Mouse (Mus musculus): ENCODE results near the gene Kcnj12. TPM values are rescaled to one million over a fixed set of nuclear protein-coding genes. Genes with fewer than 3 reads are reported as not detected.

The Kcnj12 gene
- polyA plus RNA-seq, 1 experiment from 2014 or later, result 2.9 TPM

DNA sequence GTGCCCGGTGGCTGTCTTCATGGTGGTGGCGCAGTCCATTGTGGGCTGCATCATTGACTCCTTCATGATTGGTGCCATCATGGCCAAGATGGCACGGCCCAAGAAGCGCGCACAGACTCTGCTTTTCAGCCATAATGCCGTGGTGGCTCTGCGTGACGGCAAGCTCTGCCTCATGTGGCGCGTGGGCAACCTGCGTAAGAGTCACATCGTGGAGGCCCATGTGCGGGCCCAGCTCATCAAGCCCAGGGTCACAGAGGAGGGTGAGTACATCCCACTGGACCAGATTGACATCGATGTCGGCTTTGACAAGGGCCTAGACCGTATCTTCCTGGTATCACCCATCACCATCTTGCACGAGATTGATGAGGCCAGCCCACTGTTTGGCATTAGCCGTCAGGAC is 47.3 kb downstream of the Kcnj12 start:
- Histone ChIP-seq H3K4me3 (no peak overlapping the region), H3K27ac (no peak overlapping the region), H3K4me1 (replicated peaks) (peaks cover 22% of the 10 kb centered on the region), H3K9me3 (no peaks in the 10 kb centered on the region), H3K36me3 (no peaks in the 10 kb centered on the region), H3K27me3 (ENCODE audit: insufficient read depth, poor library complexity, severe bottlenecking) (no peaks in the 10 kb centered on the region)
- 97% methylated on average over 18 of the region's 18 CpGs for WGBS
- no peak for DNase-seq (ENCODE audit: low spot score)

DNA sequence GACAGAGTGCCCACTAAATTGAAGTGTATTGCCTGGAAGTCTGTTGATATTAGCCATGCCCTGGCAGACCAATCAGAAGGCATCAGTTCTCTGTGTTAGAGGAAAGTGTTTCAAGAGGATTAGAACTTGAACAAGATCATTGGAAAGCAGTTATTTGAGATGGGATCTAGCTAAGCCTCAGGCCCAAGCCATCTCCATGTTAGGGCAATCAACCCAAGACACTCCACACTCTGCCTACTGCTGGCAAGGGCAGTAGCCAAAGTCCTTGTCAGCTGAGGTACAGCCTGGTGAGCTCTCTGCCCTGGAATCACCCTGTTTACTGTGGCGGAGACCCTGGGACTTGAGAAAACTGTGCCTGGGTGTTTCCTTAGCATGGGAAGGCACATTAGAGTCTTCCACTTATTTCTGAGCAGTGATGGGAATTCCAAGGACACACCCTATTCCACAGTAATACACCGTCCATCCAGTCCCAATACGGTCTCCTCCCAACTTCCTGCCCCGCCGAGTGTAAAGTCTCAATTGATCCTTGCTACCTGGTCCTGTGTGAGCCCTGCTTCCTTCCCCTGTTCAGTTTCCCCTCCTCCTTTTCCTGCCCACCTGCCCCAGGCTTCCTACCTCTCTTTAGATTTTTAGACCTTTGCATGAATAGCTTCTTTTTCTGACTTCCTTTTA is 52.4 kb downstream of the Kcnj12 start:
- peaks cover 22% of the 10 kb centered on the region for H3K4me1 ChIP-seq (replicated peaks)
- no peak overlapping the region for H3K27ac ChIP-seq
- 83% methylated on average over 5 of the region's 5 CpGs for WGBS
- H3K4me3 ChIP-seq, result no peak overlapping the region
- no peak for DNase-seq (ENCODE audit: low spot score)
- no peaks in the 10 kb centered on the region for H3K36me3 ChIP-seq
- no peaks in the 10 kb centered on the region for H3K27me3 ChIP-seq (ENCODE audit: insufficient read depth, poor library complexity, severe bottlenecking)
- H3K9me3 ChIP-seq, result no peaks in the 10 kb centered on the region

DNA sequence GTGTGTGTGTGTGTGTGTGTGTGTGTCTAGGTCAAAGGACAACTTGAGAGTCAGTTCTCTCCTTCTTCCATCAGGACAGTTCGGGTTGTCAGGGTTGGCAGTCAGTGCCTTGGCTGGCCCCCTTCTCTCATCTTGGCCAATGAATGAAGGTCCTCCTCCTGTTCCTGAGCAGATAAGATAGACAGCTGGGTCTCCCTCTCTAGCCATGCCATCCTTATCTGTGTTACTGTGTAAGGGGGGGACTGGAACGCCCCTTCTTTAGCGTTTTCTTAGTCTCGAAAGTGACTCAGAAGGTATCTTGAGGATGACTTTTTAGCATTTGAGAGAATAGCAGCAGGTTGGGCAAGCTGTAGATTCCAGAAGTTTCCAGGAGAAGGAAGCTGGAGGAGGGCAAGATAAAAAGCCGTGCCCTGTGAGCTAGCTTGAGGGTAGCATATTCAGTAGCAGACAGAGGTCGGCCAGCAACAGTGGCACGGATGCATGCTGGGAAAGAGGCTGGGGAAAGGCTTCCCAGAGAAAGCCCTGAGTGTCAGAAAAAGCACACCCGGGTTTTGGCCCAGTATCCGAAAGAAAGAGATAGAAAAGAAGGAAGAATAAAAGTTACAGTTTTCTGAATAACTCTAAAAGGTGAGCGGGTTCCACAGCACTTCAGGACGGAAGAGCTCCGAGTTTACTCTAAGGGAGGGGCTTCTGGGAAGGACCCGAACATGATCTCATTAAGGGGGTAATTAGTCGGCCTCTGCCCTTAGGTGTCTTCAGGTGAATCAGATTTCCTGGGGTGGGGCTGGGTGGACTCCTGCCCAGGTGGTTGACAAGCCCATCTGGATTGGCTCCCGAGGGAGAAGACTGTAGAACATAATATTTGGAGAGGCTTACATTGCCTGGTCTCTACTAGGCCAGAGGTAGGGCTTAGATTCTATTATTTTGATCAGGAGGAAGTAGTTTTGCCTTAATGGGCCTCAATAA is 53.3 kb downstream of the Kcnj12 start:
- H3K27ac ChIP-seq, result no peak overlapping the region
- no peaks in the 10 kb centered on the region for H3K36me3 ChIP-seq
- no peak for DNase-seq (ENCODE audit: low spot score)
- no peaks in the 10 kb centered on the region for H3K27me3 ChIP-seq (ENCODE audit: insufficient read depth, poor library complexity, severe bottlenecking)
- peaks cover 22% of the 10 kb centered on the region for H3K4me1 ChIP-seq (replicated peaks)
- 80% methylated on average over 15 of the region's 15 CpGs for WGBS
- H3K4me3 ChIP-seq, result no peak overlapping the region
- no peaks in the 10 kb centered on the region for H3K9me3 ChIP-seq

DNA sequence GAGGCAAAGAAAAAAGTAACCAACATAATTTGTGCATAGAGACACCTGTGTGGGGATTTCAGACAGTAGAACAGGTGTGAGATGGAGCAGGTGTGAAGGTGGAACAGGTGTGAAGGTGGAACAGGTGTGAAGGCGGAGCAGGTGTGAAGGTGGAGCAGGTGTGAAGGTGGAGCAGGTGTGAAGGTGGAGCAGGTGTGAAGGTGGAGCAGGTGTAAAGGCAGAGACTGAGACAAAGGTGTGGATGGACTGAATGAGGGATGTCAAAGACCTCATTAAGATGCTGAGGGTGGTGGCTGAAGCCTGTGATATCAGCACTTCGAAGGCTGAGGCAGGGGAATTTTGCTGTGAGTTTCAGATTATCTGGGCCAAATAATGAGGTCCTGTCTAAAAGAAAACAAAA is 59.3 kb downstream of the Kcnj12 start:
- Histone ChIP-seq H3K4me1 (replicated peaks) (no peaks in the 10 kb centered on the region), H3K27me3 (ENCODE audit: insufficient read depth, poor library complexity, severe bottlenecking) (no peaks in the 10 kb centered on the region), H3K4me3 (no peak overlapping the region), H3K36me3 (no peaks in the 10 kb centered on the region), H3K9me3 (no peaks in the 10 kb centered on the region), H3K27ac (no peak overlapping the region)
- no peak for DNase-seq (ENCODE audit: low spot score)
- WGBS, result 86% methylated on average over 2 of the region's 2 CpGs

DNA sequence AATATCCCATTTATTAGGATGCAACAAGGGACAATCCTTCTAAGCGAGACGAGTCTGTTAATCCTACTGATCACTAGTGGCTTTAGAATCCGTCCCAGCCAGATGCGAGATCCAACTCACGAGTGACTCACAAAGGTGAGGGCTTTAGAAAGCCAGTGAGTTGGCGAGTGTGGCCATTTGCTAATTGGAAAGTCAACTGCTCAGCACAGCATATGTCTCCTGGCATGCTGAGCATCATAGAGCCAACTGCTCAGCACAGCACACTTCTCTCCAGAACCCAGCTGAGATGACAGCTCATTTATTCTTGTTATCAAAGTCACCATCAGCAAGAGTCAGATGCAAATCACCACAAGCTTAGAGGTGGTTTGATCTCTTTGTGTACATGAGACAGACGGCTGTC is 67.8 kb downstream of the Kcnj12 start:
- Histone ChIP-seq H3K27ac (no peak overlapping the region), H3K27me3 (ENCODE audit: insufficient read depth, poor library complexity, severe bottlenecking) (no peaks in the 10 kb centered on the region), H3K4me3 (no peak overlapping the region), H3K9me3 (peaks cover 5% of the 10 kb centered on the region; the same call in 1 of the 2 replicates), H3K36me3 (no peaks in the 10 kb centered on the region), H3K4me1 (replicated peaks) (0 out of 2 replicates have a peak, but pooled peaks cover 4% of the 10 kb centered on the region)
- 85% methylated on average over 7 of the region's 7 CpGs for WGBS
- DNase-seq (ENCODE audit: low spot score), result no peak

DNA sequence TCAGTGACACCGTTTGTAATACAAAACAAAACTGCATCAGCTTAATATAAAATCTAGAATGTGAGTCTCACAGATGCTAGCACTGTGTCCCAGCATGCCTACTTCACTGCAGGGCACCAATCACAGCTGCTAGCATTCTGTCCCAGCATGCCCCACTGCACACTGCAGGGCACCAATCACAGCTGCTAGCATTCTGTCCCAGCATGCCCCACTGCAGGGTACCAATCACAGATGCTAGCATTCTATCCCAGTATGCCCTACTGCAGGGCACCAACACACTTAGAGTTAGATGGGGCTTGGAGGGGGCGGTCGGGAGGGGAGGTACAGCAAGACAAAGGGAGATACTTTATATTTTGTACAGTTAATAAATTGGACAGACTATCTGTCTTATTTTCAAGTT is 68.8 kb downstream of the Kcnj12 start:
- WGBS, result 74% methylated on average over 3 of the region's 3 CpGs
- Histone ChIP-seq H3K27ac (no peak overlapping the region), H3K4me1 (replicated peaks) (0 out of 2 replicates have a peak, but pooled peaks cover 4% of the 10 kb centered on the region), H3K9me3 (peaks cover 7% of the 10 kb centered on the region; the same call in 1 of the 2 replicates), H3K36me3 (no peaks in the 10 kb centered on the region), H3K4me3 (no peak overlapping the region), H3K27me3 (ENCODE audit: insufficient read depth, poor library complexity, severe bottlenecking) (no peaks in the 10 kb centered on the region)
- no peak for DNase-seq (ENCODE audit: low spot score)

DNA sequence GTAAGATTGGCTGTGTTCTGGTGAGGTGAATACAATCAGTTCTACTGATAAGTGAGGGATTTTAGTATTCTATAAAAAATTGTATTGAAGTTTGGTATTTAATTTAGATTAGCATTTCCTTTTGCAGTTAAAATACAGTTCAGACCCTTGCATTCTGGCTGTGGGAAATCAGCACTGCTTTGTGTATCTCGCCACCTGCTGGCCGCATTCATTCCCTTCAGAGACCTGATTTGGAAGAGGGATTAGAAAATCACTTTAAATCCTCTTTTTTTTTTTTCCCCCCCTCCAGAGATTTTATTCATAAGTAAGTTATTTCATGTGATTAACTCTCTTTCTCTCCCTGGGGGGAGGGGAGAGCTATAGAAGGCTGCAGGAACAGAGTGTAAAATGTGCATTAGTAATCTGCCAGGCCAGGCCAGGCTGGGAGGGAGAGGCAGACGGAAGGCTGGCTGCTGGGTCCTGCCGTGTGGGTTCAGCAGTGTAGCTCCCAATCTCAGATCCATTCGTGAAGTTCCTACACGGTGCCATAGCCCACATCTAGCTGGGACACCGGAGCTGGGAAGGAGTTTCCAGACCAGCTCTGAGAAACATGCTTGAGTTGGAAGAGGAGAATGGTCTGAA is 69.4 kb downstream of the Kcnj12 start:
- DNase-seq (ENCODE audit: low spot score), result peak; percentile 68
- peaks cover 7% of the 10 kb centered on the region; the same call in 1 of the 2 replicates for H3K9me3 ChIP-seq
- WGBS, result 22% methylated on average over 7 of the region's 7 CpGs
- no peak overlapping the region for H3K27ac ChIP-seq
- H3K36me3 ChIP-seq, result no peaks in the 10 kb centered on the region
- no peaks in the 10 kb centered on the region for H3K27me3 ChIP-seq (ENCODE audit: insufficient read depth, poor library complexity, severe bottlenecking)
- 0 out of 2 replicates have a peak, but pooled peaks cover 4% of the 10 kb centered on the region for H3K4me1 ChIP-seq (replicated peaks)
- H3K4me3 ChIP-seq, result no peak overlapping the region

DNA sequence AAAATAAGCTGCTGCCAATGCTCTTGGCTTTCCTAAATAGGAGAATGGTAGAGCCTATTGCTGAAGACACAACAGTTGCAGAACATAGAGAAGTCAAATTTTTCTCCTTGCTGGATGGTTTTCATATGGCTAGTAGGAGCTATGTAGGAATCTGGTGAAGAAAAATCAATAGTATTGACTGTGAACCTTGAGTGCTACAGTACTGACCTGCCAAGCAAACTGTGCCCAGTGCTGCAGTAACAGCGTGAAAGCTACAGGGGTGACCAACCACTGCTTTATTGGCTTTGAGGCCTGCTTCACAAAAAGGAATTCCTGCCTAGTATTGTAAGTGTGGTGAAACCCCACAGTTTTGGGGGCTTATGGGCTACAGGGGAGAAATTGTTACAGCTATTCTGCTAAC is 75.7 kb downstream of the Kcnj12 start:
- Histone ChIP-seq H3K4me3 (no peak overlapping the region), H3K9me3 (peaks cover 7% of the 10 kb centered on the region; the same call in 1 of the 2 replicates), H3K36me3 (no peaks in the 10 kb centered on the region), H3K27me3 (ENCODE audit: insufficient read depth, poor library complexity, severe bottlenecking) (no peaks in the 10 kb centered on the region), H3K27ac (no peak overlapping the region), H3K4me1 (replicated peaks) (peaks cover 4% of the 10 kb centered on the region)
- 76% methylated on average over 1 of the region's 1 CpGs for WGBS
- no peak for DNase-seq (ENCODE audit: low spot score)

DNA sequence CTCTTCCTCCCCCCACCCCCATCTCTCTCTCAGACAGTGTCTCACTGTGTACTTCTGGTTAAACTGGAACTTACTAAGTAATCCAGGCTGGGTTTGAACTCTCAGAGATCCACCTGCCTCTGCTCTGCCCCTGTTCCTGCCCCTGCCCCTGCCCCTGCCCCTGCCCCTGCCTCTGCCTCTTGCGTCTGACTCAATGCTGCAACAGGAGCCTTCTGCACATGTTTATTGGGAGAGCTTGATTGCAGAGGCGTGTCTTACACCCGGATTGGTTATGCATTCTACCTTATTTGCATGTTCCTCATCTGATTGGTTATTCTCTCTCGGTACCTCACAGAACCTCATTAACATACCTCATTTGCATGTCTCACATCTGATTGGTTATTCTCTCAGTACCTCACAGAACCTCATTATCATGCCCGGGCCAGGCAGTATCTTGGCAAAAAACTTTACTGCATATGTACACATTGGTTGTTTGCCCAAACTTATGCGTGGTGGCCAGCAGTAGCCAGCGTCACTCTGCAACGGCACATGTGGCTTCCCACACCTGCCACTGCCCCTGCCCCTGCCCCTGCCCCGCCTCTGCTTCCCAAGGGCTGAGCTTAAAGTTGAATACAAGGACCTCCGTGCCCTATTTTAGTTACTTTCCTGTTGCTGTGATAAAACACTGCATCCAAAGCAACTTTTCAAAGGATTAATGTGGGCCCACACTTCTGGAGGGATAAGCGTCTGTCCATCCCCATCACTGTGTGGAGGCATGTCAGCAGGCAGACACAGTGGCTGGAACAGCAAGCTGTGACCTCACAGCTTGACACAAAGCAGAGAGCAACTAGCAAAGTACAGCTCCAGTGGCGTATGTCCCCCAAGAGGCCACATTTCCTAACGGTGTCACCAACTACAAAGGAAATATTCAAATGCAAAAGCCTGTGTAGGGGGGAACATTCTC is 80.3 kb downstream of the Kcnj12 start:
- H3K4me3 ChIP-seq, result no peak overlapping the region
- peaks cover 4% of the 10 kb centered on the region; the same call in 1 of the 2 replicates for H3K27me3 ChIP-seq (ENCODE audit: insufficient read depth, poor library complexity, severe bottlenecking)
- H3K36me3 ChIP-seq, result no peaks in the 10 kb centered on the region
- H3K4me1 ChIP-seq (replicated peaks), result peaks cover 16% of the 10 kb centered on the region
- no peaks in the 10 kb centered on the region for H3K9me3 ChIP-seq
- DNase-seq (ENCODE audit: low spot score), result peak; percentile 11
- WGBS, result 56% methylated on average over 13 of the region's 13 CpGs
- no peak overlapping the region for H3K27ac ChIP-seq

DNA sequence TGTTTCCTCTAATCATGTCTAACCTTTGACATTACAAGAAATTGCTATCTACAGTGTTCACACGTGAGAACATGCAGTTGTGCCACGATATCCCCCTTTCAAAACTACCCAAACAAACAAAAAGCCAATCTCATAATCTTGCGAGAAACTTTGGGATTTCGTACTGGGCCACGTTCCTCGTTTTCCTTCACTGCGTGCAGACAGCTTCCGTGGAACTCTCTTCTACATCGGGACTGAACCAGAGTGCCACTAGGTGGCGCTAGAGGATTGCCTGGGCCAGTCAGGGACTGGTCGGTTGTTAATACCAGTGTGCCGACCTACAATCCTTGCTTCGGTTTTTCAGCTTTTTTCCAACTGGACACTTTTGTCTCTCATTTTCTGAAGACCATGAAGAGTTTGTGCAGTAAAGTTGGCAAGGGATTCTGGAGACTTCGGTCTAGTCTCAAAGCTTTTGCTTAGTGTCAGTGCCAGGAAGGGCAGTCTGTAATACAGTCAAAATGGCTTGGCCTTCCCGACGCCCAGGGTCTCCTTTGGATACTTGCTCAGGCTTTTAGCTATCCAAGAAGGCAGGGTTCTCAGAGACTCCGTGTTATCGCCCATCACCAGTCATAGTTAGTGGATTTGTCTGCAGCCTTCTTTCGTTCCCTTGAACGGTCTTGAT is 82.0 kb downstream of the Kcnj12 start:
- H3K27ac ChIP-seq, result no peak overlapping the region
- H3K27me3 ChIP-seq (ENCODE audit: insufficient read depth, poor library complexity, severe bottlenecking), result peaks cover 4% of the 10 kb centered on the region; the same call in 1 of the 2 replicates
- peaks cover 16% of the 10 kb centered on the region for H3K4me1 ChIP-seq (replicated peaks)
- H3K9me3 ChIP-seq, result no peaks in the 10 kb centered on the region
- peak; percentile 89 for DNase-seq (ENCODE audit: low spot score)
- H3K36me3 ChIP-seq, result no peaks in the 10 kb centered on the region
- 18% methylated on average over 20 of the region's 20 CpGs for WGBS
- H3K4me3 ChIP-seq, result peak overlapping the region; percentile 6; the same call in 1 of the 2 replicates

DNA sequence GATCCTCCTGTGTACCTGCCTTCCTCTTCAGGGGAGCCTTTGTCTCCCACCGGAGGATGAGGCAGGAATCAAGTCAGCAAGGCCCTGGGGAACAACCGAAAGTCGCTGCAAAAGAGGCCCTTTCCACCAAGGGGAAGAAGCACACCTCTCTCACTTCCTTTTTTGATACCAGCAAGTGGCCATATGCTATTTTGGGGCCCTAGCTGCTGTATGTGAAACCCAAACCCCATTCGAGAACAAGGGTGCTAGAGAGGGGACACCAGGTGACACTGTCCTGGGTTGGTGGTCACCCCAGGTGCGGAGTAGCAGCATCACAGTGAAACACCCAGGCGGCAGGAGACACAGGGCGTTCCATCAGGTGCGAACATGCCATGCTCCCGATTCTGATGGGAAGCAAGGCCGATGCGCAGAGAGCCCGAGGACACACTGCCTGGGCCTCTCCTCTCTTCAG is 86.6 kb downstream of the Kcnj12 start:
- Histone ChIP-seq H3K4me1 (replicated peaks) (peaks cover 8% of the 10 kb centered on the region), H3K27me3 (ENCODE audit: insufficient read depth, poor library complexity, severe bottlenecking) (peaks cover under 1% of the 10 kb centered on the region; the same call in 1 of the 2 replicates), H3K27ac (no peak overlapping the region), H3K36me3 (no peaks in the 10 kb centered on the region), H3K9me3 (no peaks in the 10 kb centered on the region), H3K4me3 (no peak overlapping the region)
- DNase-seq (ENCODE audit: low spot score), result no peak
- 89% methylated on average over 12 of the region's 12 CpGs for WGBS
